Mouse (Mus musculus): ENCODE results near the gene Sorl1.

- TF ChIP-seq CTCF (IDR thresholded peaks at IDR 0.05; ENCODE audit: control insufficient read depth, insufficient read depth, low read length) (no peak), POLR2A (IDR thresholded peaks at IDR 0.05; ENCODE audit: borderline replicate concordance, control insufficient read depth, low read depth, low read length) (no peak)
Measured at GRCm38 (mm10) chr9:41937967-41938348, 186.1 kb downstream of the Sorl1 start.

Measured in bone marrow, adult 2 months (tissue).